Mouse (Mus musculus) limb, embryonic 14.5 days (tissue): ENCODE results near the gene Agap1. TPM values are rescaled to one million over a fixed set of nuclear protein-coding genes. Genes with fewer than 3 reads are reported as not detected.

Source experiments
- ATAC-seq: fragments of 200-750 bp; cut with Nextera tagmentation; 2 replicates; pipeline ENCODE4 v1.8.0; 2017; ENCODE audit warnings: low read depth, moderate number of reproducible peaks, moderate TSS enrichment; ENCODE audit not compliant: low FRiP score
- DNase-seq: peaks from one replicate; pipeline ENCODE4 v3.0.0-alpha.2; 2015; ENCODE audit warnings: low spot score
- H3K27ac ChIP-seq: fragments of 300-500 bp; sonication (generic); replicated peaks from 2 replicates; pipeline ENCODE4 v1.5.1; 2014; ENCODE audit warnings: low read depth, mild to moderate bottlenecking, low read length, moderate library complexity, mixed read lengths
- H3K27me3 ChIP-seq: fragments of 300-500 bp; sonication (generic); 2 replicates; pipeline ENCODE4 v1.6.1; 2014; ENCODE audit warnings: low read length, mixed read lengths; ENCODE audit not compliant: control insufficient read depth, insufficient read depth
- H3K36me3 ChIP-seq: fragments of 300-500 bp; sonication (generic); 2 replicates; pipeline ENCODE4 v1.6.1; 2014; ENCODE audit warnings: mild to moderate bottlenecking, low read length, moderate library complexity, mixed read lengths; ENCODE audit not compliant: control insufficient read depth, insufficient read depth
- H3K4me1 ChIP-seq: fragments of 300-500 bp; sonication (generic); 2 replicates; pipeline ENCODE4 v1.6.1; 2014; ENCODE audit warnings: antibody characterized with exemption, low read length, mixed read lengths; ENCODE audit not compliant: control insufficient read depth, insufficient read depth
- H3K4me2 ChIP-seq: fragments of 300-500 bp; sonication (generic); replicated peaks from 2 replicates; pipeline ENCODE4 v1.6.1; 2014; ENCODE audit warnings: low read depth, mild to moderate bottlenecking, low read length, moderate library complexity; ENCODE audit not compliant: severe bottlenecking
- H3K4me3 ChIP-seq: fragments of 300-500 bp; sonication (generic); replicated peaks from 2 replicates; pipeline ENCODE4 v1.5.1; 2014; ENCODE audit warnings: low read length
- H3K9ac ChIP-seq: fragments of 300-500 bp; sonication (generic); 2 replicates; pipeline ENCODE4 v1.6.1; 2014; ENCODE audit warnings: mild to moderate bottlenecking, low read depth, low read length, moderate library complexity; ENCODE audit not compliant: severe bottlenecking
- H3K9me3 ChIP-seq: fragments of 300-500 bp; sonication (generic); 2 replicates; pipeline ENCODE4 v1.6.1; 2016; ENCODE audit warnings: low read length; ENCODE audit not compliant: control insufficient read depth
- POLR2A ChIP-seq: fragments of 200-500 bp; IDR thresholded peaks from 2 replicates; pipeline ENCODE4 v1.8.0; 2012; ENCODE audit warnings: inconsistent platforms, mild to moderate bottlenecking, moderate library complexity, borderline replicate concordance; ENCODE audit not compliant: insufficient read depth, insufficient read length; ENCODE audit errors: extremely low read depth
- WGBS: fragments of 180-500 bp; shearing (Covaris S2); extraction: QIAGEN DNeasy Blood & Tissue Kit; methylation state at CpG from one replicate; pipeline ENCODE4 v1.1.7; 2014; 5-methylcytosine and 5-hydroxymethylcytosine counted together
- polyA plus RNA-seq, 2 experiments: library from polyadenylated mRNA; depleted of rRNA in 1 of 2; stranded (reverse) in 1 of 2; unstranded in 1 of 2; fragments of >200 nt; fragmentation: Nextera tagmentation in 1 of 2; extraction: Ambion mirVana in 1 of 2; gene quantifications; 2 replicates each; pipeline versions ENCODE4 v1.2.1 to v1.2.3; 2012 to 2014

Agap1 gene
- polyA plus RNA-seq, 2 experiments = 16.2 to 19.5 TPM

DNA sequence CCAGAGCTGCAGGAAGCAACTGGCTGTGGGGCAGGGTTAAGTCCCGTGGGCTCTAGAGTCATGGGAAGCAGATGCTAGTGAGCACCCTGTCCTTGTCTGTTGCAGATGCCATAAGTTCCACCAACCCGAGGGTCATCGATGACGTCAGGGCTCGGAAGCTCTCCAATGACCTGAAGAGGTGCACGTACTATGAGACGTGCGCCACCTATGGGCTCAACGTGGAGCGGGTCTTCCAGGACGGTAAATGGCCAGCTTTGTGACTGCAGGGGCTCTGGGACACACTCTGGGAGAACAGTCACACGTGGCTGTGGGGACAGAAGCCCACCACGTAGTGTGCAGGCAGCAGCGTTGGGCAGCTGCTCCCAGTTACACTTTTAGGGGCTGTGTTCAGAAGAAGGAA is 179.4 kb downstream of the Agap1 start:
- WGBS = 73% methylated on average over 14 of the region's 14 CpGs
- Histone ChIP-seq H3K27me3 (no peaks in the 10 kb centered on the region), H3K4me2 (no peak overlapping the region), H3K4me3 (no peak overlapping the region), H3K36me3 (peaks cover 20% of the 10 kb centered on the region), H3K9me3 (no peaks in the 10 kb centered on the region), H3K4me1 (no peaks in the 10 kb centered on the region), H3K9ac (no peak overlapping the region), H3K27ac (no peak overlapping the region)
- TF ChIP-seq POLR2A = no peak
- ATAC-seq (no peak), DNase-seq (no peak)

GRCm38 (mm10) chr1:89635131-89635530 is 180.5 kb downstream of the Agap1 start:
- DNase-seq = no peak
- peaks cover 20% of the 10 kb centered on the region for H3K36me3 ChIP-seq

GRCm38 (mm10) chr1:89637670-89638069 is 183.1 kb downstream of the Agap1 start:
- TF ChIP-seq POLR2A = no peak
- ATAC-seq (no peak), DNase-seq (no peak)
- 88% methylated on average over 4 of the region's 4 CpGs for WGBS
- Histone ChIP-seq H3K4me1 (no peaks in the 10 kb centered on the region), H3K27me3 (no peaks in the 10 kb centered on the region), H3K4me2 (no peak overlapping the region), H3K27ac (no peak overlapping the region), H3K9me3 (no peaks in the 10 kb centered on the region), H3K9ac (no peak overlapping the region), H3K36me3 (peaks cover 20% of the 10 kb centered on the region), H3K4me3 (no peak overlapping the region)

More at GRCm38 (mm10) chr1:89635131-89635530, 180.5 kb downstream of the Agap1 start:
- no peak overlapping the region for H3K9ac ChIP-seq
- no peak overlapping the region for H3K4me2 ChIP-seq
- no peak for ATAC-seq
- no peak overlapping the region for H3K27ac ChIP-seq
- H3K27me3 ChIP-seq = no peaks in the 10 kb centered on the region
- no peaks in the 10 kb centered on the region for H3K9me3 ChIP-seq
- H3K4me1 ChIP-seq = no peaks in the 10 kb centered on the region
- no peak overlapping the region for H3K4me3 ChIP-seq
- WGBS = 88% methylated on average over 2 of the region's 2 CpGs
- TF ChIP-seq POLR2A = no peak

DNA sequence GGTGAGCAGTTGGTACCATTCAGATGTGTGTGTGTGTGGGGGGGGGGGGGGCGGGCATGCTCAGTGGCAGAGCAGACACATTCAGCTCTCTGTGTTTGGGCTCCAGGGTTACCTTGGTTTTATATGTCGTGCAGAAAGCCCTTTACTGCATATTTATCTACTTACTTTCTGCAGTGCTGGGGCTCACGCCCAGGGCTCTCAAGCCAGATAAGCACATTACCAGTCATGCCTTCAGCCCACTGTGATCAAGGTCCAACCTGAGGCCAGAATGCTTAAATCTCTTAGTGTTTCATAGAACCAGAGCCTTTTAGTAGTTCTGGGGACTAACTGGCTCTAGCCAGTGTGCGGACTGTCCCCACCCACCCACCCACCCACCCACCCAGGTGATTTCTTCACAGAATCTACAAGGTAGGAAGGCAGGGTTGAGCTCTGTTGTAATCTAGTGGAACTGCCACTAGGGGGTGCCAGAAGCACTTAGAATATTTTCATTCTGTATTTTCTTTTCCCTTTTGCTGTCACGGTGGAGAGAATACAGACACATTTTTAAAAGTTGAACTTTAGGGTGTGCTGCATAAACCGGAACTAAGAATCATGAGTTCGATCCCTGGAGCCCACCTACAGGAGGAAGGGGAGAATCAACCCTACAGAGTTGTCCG is 189.0 kb downstream of the Agap1 start:
- Histone ChIP-seq H3K4me2 (no peak overlapping the region), H3K27me3 (no peaks in the 10 kb centered on the region), H3K4me1 (no peaks in the 10 kb centered on the region), H3K36me3 (peaks cover 14% of the 10 kb centered on the region), H3K4me3 (no peak overlapping the region), H3K27ac (no peak overlapping the region), H3K9me3 (no peaks in the 10 kb centered on the region), H3K9ac (no peak overlapping the region)
- no peak for ATAC-seq
- TF ChIP-seq POLR2A = no peak
- DNase-seq = peak; percentile 77
- 67% methylated on average over 8 of the region's 8 CpGs for WGBS

GRCm38 (mm10) chr1:89644120-89644519 is 189.5 kb downstream of the Agap1 start:
- H3K27ac ChIP-seq = no peak overlapping the region
- peaks cover 8% of the 10 kb centered on the region; the same call in 1 of the 2 replicates for H3K36me3 ChIP-seq
- H3K4me1 ChIP-seq = no peaks in the 10 kb centered on the region
- no peak overlapping the region for H3K4me3 ChIP-seq
- 59% methylated on average over 11 of the region's 11 CpGs for WGBS
- H3K9ac ChIP-seq = no peak overlapping the region
- no peaks in the 10 kb centered on the region for H3K27me3 ChIP-seq
- TF ChIP-seq POLR2A = no peak
- H3K4me2 ChIP-seq = no peak overlapping the region
- no peaks in the 10 kb centered on the region for H3K9me3 ChIP-seq
- ATAC-seq (no peak), DNase-seq (no peak)
